In the genomic region with DNA sequence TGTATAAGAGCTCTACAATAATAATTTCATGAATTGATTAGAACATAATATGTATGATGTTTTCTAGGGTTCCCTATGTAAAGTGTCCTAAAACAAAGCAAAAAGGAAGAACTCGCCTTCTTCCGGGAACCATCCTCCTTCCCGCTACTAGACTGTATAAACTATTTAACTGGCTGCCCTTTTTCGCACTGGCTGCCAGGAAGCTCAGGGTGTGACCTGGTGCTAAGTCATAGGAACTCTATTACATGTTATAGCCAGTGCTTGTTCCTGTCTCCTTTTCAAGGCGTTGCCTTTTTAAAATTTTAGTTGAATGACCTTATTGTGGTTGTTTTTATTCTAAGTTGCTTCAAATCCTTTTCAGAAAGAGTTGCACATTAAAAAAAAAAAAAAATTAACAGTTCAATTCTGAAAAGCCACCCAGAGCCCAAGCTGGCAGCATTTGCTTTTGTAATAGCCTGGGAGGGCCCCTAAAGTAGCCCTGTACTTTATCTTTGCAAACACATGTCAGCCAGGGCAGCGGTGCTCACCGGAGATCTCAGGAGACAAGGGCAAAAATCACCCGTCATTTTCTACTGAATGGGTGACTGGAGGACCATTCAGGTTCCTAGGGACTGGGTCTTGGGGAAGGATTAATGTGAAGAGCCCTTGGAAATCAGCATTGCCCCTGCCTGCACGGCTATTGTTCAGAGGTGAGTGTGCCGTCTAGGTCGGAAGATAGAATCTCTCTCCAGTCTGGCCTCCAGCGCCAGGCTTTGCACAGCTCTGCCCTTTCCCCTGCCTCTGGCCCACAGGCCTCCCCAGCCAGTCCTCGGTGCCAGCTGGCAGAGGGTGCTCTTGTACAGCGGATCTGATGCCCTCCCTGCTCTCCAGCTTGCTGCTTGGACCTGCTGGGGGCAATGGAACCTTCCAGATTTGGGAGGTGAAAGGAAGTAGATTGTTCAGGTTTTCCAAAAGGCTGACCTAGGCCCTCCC, we compare ENCODE assay signal across 7 mouse cellular contexts.
DNase-seq lines count a peak whose midpoint lies in the region; ATAC-seq and TF ChIP-seq lines count a peak whose summit lies in the region.

No protein-coding gene starts in this region.

- no peak for DNase-seq in layer of hippocampus, adult 2 months (ENCODE audit: low spot score in 2 of 2)
- DNase-seq in layer of hippocampus, adult 18-20 months (ENCODE audit: low spot score in 2 of 2), result no peak
- peak; percentile 10 to 58 for DNase-seq in adrenal gland, postnatal 36 days

- peak; percentile 90 for ATAC-seq in erythroid progenitor cell, adult 5-6 weeks (replicated peaks; ENCODE audit: low FRiP score, poor library complexity, severe bottlenecking)
- ATAC-seq in megakaryocyte-erythroid progenitor cell, adult 5-6 weeks (replicated peaks; ENCODE audit: low FRiP score, low TSS enrichment, poor library complexity, severe bottlenecking), result peak; percentile 96
- ATAC-seq in megakaryocyte, adult 5-6 weeks (ENCODE audit: poor library complexity, severe bottlenecking), result no peak
- ATAC-seq in monocyte, adult 5-6 weeks (replicated peaks; ENCODE audit: insufficient number of reproducible peaks, low FRiP score, low TSS enrichment, poor library complexity, severe bottlenecking), result no peak

- H3K27ac ChIP-seq in layer of hippocampus, adult 2 months, result no peak overlapping the region

- no peak overlapping the region for H3K4me3 ChIP-seq in layer of hippocampus, adult 2 months

- peak; percentile 39; the same call in 1 of the 2 replicates for TF ChIP-seq CTCF in layer of hippocampus, adult 2 months (conservative IDR thresholded peaks at IDR 0.05)

Comparison
In these comparisons a context has a peak if more than half of its experiments do, and no peak if none do; other contexts are left out.
1. DNase-seq: peak in adrenal gland, postnatal 36 days (2 of 2); none in layer of hippocampus, adult 2 months (0 of 2) and layer of hippocampus, adult 18-20 months (0 of 2).
2. ATAC-seq: peak in erythroid progenitor cell, adult 5-6 weeks (single experiment) and megakaryocyte-erythroid progenitor cell, adult 5-6 weeks (single experiment); none in megakaryocyte, adult 5-6 weeks (single experiment) and monocyte, adult 5-6 weeks (single experiment).